Mouse (Mus musculus) ES-E14 (cell line): ENCODE measurements around the gene Olfr1271.
"Not testable (repeated sequence)": the region's sequence is repeated elsewhere in the genome, so short reads cannot be mapped to it uniquely, and the experiment has no call there.

Experiments used
- CHD2 ChIP-seq: IDR thresholded peaks from 2 replicates; pipeline ENCODE4 v1.6.1; 2014; ENCODE audit warnings: mild to moderate bottlenecking, low read depth, low read length, inconsistent platforms
- HCFC1 ChIP-seq: IDR thresholded peaks from 2 replicates; pipeline ENCODE4 v1.6.1; 2012; ENCODE audit warnings: low read length, inconsistent platforms, borderline replicate concordance; ENCODE audit not compliant: insufficient read depth
- MAFK ChIP-seq: IDR thresholded peaks from 2 replicates; pipeline ENCODE4 v1.6.1; 2014; ENCODE audit warnings: mild to moderate bottlenecking, low read depth, low read length, inconsistent platforms; ENCODE audit not compliant: insufficient read depth
- ZC3H11A ChIP-seq: IDR thresholded peaks from 2 replicates; pipeline ENCODE4 v1.6.1; 2012; ENCODE audit warnings: low read depth, mild to moderate bottlenecking, inconsistent platforms, low read length, borderline replicate concordance
- ZNF384 ChIP-seq: IDR thresholded peaks from 2 replicates; pipeline ENCODE4 v1.6.1; 2012; ENCODE audit warnings: low read depth, low read length, inconsistent platforms

- TF ChIP-seq ZNF384, ZC3H11A, MAFK, CHD2, HCFC1: not testable (repeated sequence)
These were observed 46.4 kb downstream of the Olfr1271 start, which contains the start of gene Olfr1506 for GRCm38 (mm10) chr2:90224393-90224792.
